Mouse (Mus musculus): Measurements from ENCODE around the gene Vps51.

Vps51 gene

GRCm38 (mm10) chr19:6082156-6082555 is 5.1 kb upstream of the Vps51 start, which contains the start of gene Gm28374:
Gene Gm28374 (minus strand): TSS chr19:6082256.
- DNase-seq (ENCODE audit: inconsistent age in 2 of 2, low spot score in 1 of 2), result no peak

GRCm38 (mm10) chr19:6079983-6080480 is 3.0 kb upstream of the Vps51 start, which contains the start of gene Tmem262:
Gene Tmem262 (plus strand): TSS chr19:6080033.
- no peak for DNase-seq (ENCODE audit: inconsistent age in 2 of 2, low spot score in 1 of 2)

GRCm38 (mm10) chr19:6073889-6074288 is 3.1 kb downstream of the Vps51 start:
- no peak for DNase-seq (ENCODE audit: inconsistent age in 2 of 2, low spot score in 1 of 2)

- no peak for DNase-seq (ENCODE audit: inconsistent age in 2 of 2, low spot score in 1 of 2)
Observed at GRCm38 (mm10) chr19:6071261-6071660, 5.8 kb downstream of the Vps51 start.

- DNase-seq (ENCODE audit: inconsistent age in 2 of 2, low spot score in 1 of 2), result no peak
Observed at GRCm38 (mm10) chr19:6070571-6071250, 6.3 kb downstream of the Vps51 start.

- no peak for DNase-seq (ENCODE audit: inconsistent age in 2 of 2, low spot score in 1 of 2)
Observed at GRCm38 (mm10) chr19:6069851-6070250, 7.2 kb downstream of the Vps51 start.

GRCm38 (mm10) chr19:6068951-6069350 is 8.1 kb downstream of the Vps51 start:
- DNase-seq (ENCODE audit: inconsistent age in 2 of 2, low spot score in 1 of 2), result no peak

- peak; percentile 96 to 97 for DNase-seq (ENCODE audit: inconsistent age in 2 of 2, low spot score in 1 of 2)
Observed at GRCm38 (mm10) chr19:6067724-6068415, 9.2 kb downstream of the Vps51 start, which contains the start of gene Tm7sf2. Gene Tm7sf2 (minus strand): TSS chr19:6068373.

GRCm38 (mm10) chr19:6067011-6067723 is 9.9 kb downstream of the Vps51 start:
- peak; percentile 85 to 93 for DNase-seq (ENCODE audit: inconsistent age in 2 of 2, low spot score in 1 of 2)

GRCm38 (mm10) chr19:6066571-6066970 is 10.5 kb downstream of the Vps51 start:
- DNase-seq (ENCODE audit: inconsistent age in 2 of 2, low spot score in 1 of 2), result no peak

GRCm38 (mm10) chr19:6063081-6063480 is 13.9 kb downstream of the Vps51 start:
- DNase-seq (ENCODE audit: inconsistent age in 2 of 2, low spot score in 1 of 2), result no peak

- DNase-seq (ENCODE audit: inconsistent age in 2 of 2, low spot score in 1 of 2), result no peak
Observed at GRCm38 (mm10) chr19:6062418-6062817, 14.6 kb downstream of the Vps51 start.

GRCm38 (mm10) chr19:6061641-6062302 is 15.3 kb downstream of the Vps51 start:
- DNase-seq (ENCODE audit: inconsistent age in 2 of 2, low spot score in 1 of 2), result peak in 1 of 2 experiments; percentile 80

GRCm38 (mm10) chr19:6061021-6061533 is 16.0 kb downstream of the Vps51 start, which contains the start of gene Znhit2:
Gene Znhit2 (plus strand): TSS chr19:6061192.
- peak; percentile 96 to 98 for DNase-seq (ENCODE audit: inconsistent age in 2 of 2, low spot score in 1 of 2)

GRCm38 (mm10) chr19:6058966-6059365 is 18.1 kb downstream of the Vps51 start:
- DNase-seq (ENCODE audit: inconsistent age in 2 of 2, low spot score in 1 of 2), result no peak

- peak in 1 of 2 experiments; percentile 62 for DNase-seq (ENCODE audit: inconsistent age in 2 of 2, low spot score in 1 of 2)
Observed at GRCm38 (mm10) chr19:6058513-6058912, 18.5 kb downstream of the Vps51 start.

- peak; percentile 99 to 100 for DNase-seq (ENCODE audit: inconsistent age in 2 of 2, low spot score in 1 of 2)
Observed at GRCm38 (mm10) chr19:6057313-6058096, 19.5 kb downstream of the Vps51 start, which contains the start of the genes Mrpl49 and Fau. Gene Mrpl49 (minus strand): TSS chr19:6057785. Gene Fau (plus strand): TSS chr19:6057844.

GRCm38 (mm10) chr19:6056696-6057095 is 20.3 kb downstream of the Vps51 start:
- DNase-seq (ENCODE audit: inconsistent age in 2 of 2, low spot score in 1 of 2), result no peak

- peak in 1 of 2 experiments; percentile 40 for DNase-seq (ENCODE audit: inconsistent age in 2 of 2, low spot score in 1 of 2)
Observed at GRCm38 (mm10) chr19:6054296-6054695, 22.7 kb downstream of the Vps51 start.

- DNase-seq (ENCODE audit: inconsistent age in 2 of 2, low spot score in 1 of 2), result peak in 1 of 2 experiments; percentile 72
Observed at GRCm38 (mm10) chr19:6052516-6052915, 24.5 kb downstream of the Vps51 start.
